Comparison of ENCODE assay signal across 26 mouse cellular contexts in genomic region chr11:111083009-111083408, GRCm38 (mm10). TPM values are rescaled to one million over a fixed set of nuclear protein-coding genes. Genes with fewer than 3 reads are reported as not detected.
"Had no signal": no experiment of that assay in that cellular context is flagged by ENCODE, and none has a peak within 500 bp of the region (broad histone marks: within the 10 kb centered on the region; RNA-seq: fewer than 3 reads in every experiment).

No protein-coding gene starts in this region.

- H3K27ac ChIP-seq: heart, embryonic 10.5 days; hindbrain, embryonic 10.5 days; hindbrain, embryonic 12.5 days; hindbrain, embryonic 14.5 days; layer of hippocampus, adult 2 months; limb, embryonic 10.5 days; limb, embryonic 12.5 days; liver, embryonic 13.5 days; liver, embryonic 15.5 days had no signal

- ATAC-seq: hindbrain, embryonic 16.5 days; inflammation-experienced regulatory T-cells, adult 6 months; intestine, postnatal 0 days had no signal

- H3K9me3 ChIP-seq: heart, embryonic 10.5 days; heart, embryonic 12.5 days; hindbrain, embryonic 10.5 days; hindbrain, embryonic 12.5 days; limb, embryonic 10.5 days; limb, embryonic 12.5 days; liver, embryonic 13.5 days; liver, embryonic 15.5 days had no signal

- H3K9ac ChIP-seq: heart, embryonic 12.5 days; hindbrain, embryonic 12.5 days; hindbrain, embryonic 14.5 days; limb, embryonic 12.5 days; liver, embryonic 13.5 days; liver, embryonic 15.5 days had no signal

- H3K27me3 ChIP-seq: heart, embryonic 12.5 days; hindbrain, embryonic 12.5 days; limb, embryonic 12.5 days; liver, embryonic 13.5 days; liver, embryonic 15.5 days had no signal

- H3K4me2 ChIP-seq: heart, embryonic 12.5 days; hindbrain, embryonic 12.5 days; hindbrain, embryonic 14.5 days; limb, embryonic 12.5 days; liver, embryonic 11.5 days; liver, embryonic 13.5 days; liver, embryonic 15.5 days had no signal

- H3K4me3 ChIP-seq: heart, embryonic 10.5 days; heart, embryonic 12.5 days; hindbrain, embryonic 10.5 days; hindbrain, embryonic 12.5 days; layer of hippocampus, adult 2 months; left cerebral cortex, adult 2 months; limb, embryonic 10.5 days; limb, embryonic 12.5 days; liver, embryonic 13.5 days; liver, embryonic 15.5 days had no signal

- H3K4me1 ChIP-seq: heart, embryonic 10.5 days; hindbrain, embryonic 10.5 days; hindbrain, embryonic 12.5 days; limb, embryonic 10.5 days; limb, embryonic 12.5 days; liver, embryonic 13.5 days; liver, embryonic 15.5 days had no signal

- DNase-seq: gastrocnemius, postnatal 10 days; gastrocnemius, postnatal 25 days; heart, adult 18-20 months; heart, postnatal 10 days; heart, postnatal 4 days; kidney, adult 18-20 months; kidney, adult 8-10 months; kidney, postnatal 10 days; kidney, postnatal 25 days; kidney, postnatal 4 days; liver; liver, embryonic 13.5 days had no signal

- H3K36me3 ChIP-seq: heart, embryonic 10.5 days; heart, embryonic 12.5 days; hindbrain, embryonic 10.5 days; hindbrain, embryonic 12.5 days; limb, embryonic 10.5 days; limb, embryonic 12.5 days; liver, embryonic 13.5 days; liver, embryonic 15.5 days had no signal

RNA-seq across cellular contexts. Expression of gene Kcnj2, which starts 17.0 kb away (rescaled TPM):
- polyA plus RNA-seq: inflammation-experienced regulatory T-cells, adult 6 months had no signal
